Comparison of ENCODE assay signal across 8 mouse cellular contexts in the genomic region with DNA sequence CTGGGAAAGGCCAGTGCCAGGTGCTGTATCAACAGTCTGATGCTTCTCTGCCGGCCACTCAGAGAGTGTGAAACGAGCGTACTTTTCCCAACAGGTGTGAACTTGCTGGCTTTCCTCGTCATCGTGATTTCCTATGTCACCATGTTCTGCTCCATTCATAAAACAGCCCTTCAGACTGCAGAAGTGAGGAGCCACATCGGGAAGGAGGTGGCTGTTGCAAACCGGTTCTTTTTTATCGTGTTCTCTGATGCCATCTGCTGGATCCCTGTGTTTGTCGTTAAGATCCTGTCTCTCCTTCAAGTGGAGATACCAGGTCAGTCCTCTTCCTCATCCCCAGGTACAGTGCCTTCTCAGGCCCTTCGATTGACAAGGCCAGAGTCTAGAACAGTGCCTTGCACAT. TPM values are rescaled to one million over a fixed set of nuclear protein-coding genes. Genes with fewer than 3 reads are reported as not detected.
A peak's percentile ranks its signal among the peaks of the same experiment; 100 is the strongest.
DNase-seq lines count a peak whose midpoint lies in the region; ATAC-seq and TF ChIP-seq lines count a peak whose summit lies in the region.

No protein-coding gene starts in this region.

- no peak for TF ChIP-seq CTCF in lung, adult 2 months (IDR thresholded peaks at IDR 0.05; ENCODE audit: insufficient read depth, low read length)

- DNase-seq in cerebellum, adult 9-10 months, result peak; percentile 3
- no peak for DNase-seq in cerebellum, adult 11-12 months
- DNase-seq in lung, postnatal 10 days, result peak; percentile 28
- no peak for DNase-seq in lung, adult 2 months
- DNase-seq in kidney, postnatal 10 days, result peak; percentile 39
- DNase-seq in thymus, postnatal 25 days, result no peak
- DNase-seq in B cell, adult 2 months, result no peak

- WGBS in lung, adult 2 months, result 17% methylated on average over 10 of the region's 10 CpGs

- peak; percentile 69 for ATAC-seq in megakaryocyte, adult 5-6 weeks (ENCODE audit: poor library complexity, severe bottlenecking)

- no peak overlapping the region for H3K4me3 ChIP-seq in lung, adult 2 months (replicated peaks; ENCODE audit: extremely low read depth, low read depth, low read length)

- no peaks in the 10 kb centered on the region for H3K4me1 ChIP-seq in lung, adult 2 months (ENCODE audit: control insufficient read depth, insufficient read depth, low read length)

- TF ChIP-seq POLR2A in lung, adult 2 months (IDR thresholded peaks at IDR 0.05; ENCODE audit: borderline replicate concordance, extremely low read depth, low read depth, low read length), result no peak

RNA-seq across cellular contexts. Expression of a gene that starts 48.4 kb away (rescaled TPM):
- polyA plus RNA-seq in lung, adult 2 months (2012; rRNA removed), result 37.0 and 39.3 TPM in 2 replicates
- total RNA-seq in megakaryocyte, adult 5-6 weeks (2015), result 74.5 and 74.8 TPM in 2 replicates
- 52.2 and 66.5 TPM in 2 replicates for total RNA-seq in megakaryocyte, adult 5-6 weeks (2017)

RNA-seq across cellular contexts. Expression of a gene that starts 51.6 kb away (rescaled TPM):
- 0.17 and 0.26 TPM in 2 replicates for polyA plus RNA-seq in lung, adult 2 months (2012; rRNA removed)
- not detected in 2 replicates for total RNA-seq in megakaryocyte, adult 5-6 weeks (2015)
- total RNA-seq in megakaryocyte, adult 5-6 weeks (2017), result not detected in 2 replicates

Comparison
In these comparisons a context has a peak if more than half of its experiments do, and no peak if none do; other contexts are left out.
1. DNase-seq: peak in cerebellum, adult 9-10 months (single experiment), lung, postnatal 10 days (single experiment) and kidney, postnatal 10 days (single experiment); none in cerebellum, adult 11-12 months (single experiment), lung, adult 2 months (single experiment), thymus, postnatal 25 days (single experiment) and B cell, adult 2 months (0 of 2).